Mouse (Mus musculus): ENCODE data around the gene Idh3b.

Gene Idh3b

GRCm38 (mm10) chr2:130280224-130280623, 4.1 kb downstream of the Idh3b start:
- no peaks in the 10 kb centered on the region for H3K27me3 ChIP-seq (ENCODE audit: control insufficient read depth, insufficient read depth, low read length, poor library complexity, severe bottlenecking)

GRCm38 (mm10) chr2:130279600-130280091, 4.7 kb downstream of the Idh3b start:
- Histone ChIP-seq H3K27me3 (ENCODE audit: control insufficient read depth, insufficient read depth, low read length, poor library complexity, severe bottlenecking) (no peaks in the 10 kb centered on the region), H3K36me3 (ENCODE audit: control insufficient read depth, insufficient read depth, low read length, poor library complexity, severe bottlenecking) (peaks cover 30% of the 10 kb centered on the region)
- no peak for DNase-seq (ENCODE audit: low read depth, low spot score)

More at GRCm38 (mm10) chr2:130280224-130280623, 4.1 kb downstream of the Idh3b start:
- peaks cover 30% of the 10 kb centered on the region for H3K36me3 ChIP-seq (ENCODE audit: control insufficient read depth, insufficient read depth, low read length, poor library complexity, severe bottlenecking)
- DNase-seq (ENCODE audit: low read depth, low spot score), result no peak

GRCm38 (mm10) chr2:130275649-130276048, 8.7 kb downstream of the Idh3b start:
- H3K27me3 ChIP-seq (ENCODE audit: control insufficient read depth, insufficient read depth, low read length, poor library complexity, severe bottlenecking), result no peaks in the 10 kb centered on the region
- DNase-seq (ENCODE audit: low read depth, low spot score), result peak; percentile 76
- peaks cover 28% of the 10 kb centered on the region for H3K36me3 ChIP-seq (ENCODE audit: control insufficient read depth, insufficient read depth, low read length, poor library complexity, severe bottlenecking)

GRCm38 (mm10) chr2:130274862-130275261, 9.5 kb downstream of the Idh3b start:
- Histone ChIP-seq H3K27me3 (ENCODE audit: control insufficient read depth, insufficient read depth, low read length, poor library complexity, severe bottlenecking) (no peaks in the 10 kb centered on the region), H3K36me3 (ENCODE audit: control insufficient read depth, insufficient read depth, low read length, poor library complexity, severe bottlenecking) (peaks cover 28% of the 10 kb centered on the region)
- DNase-seq (ENCODE audit: low read depth, low spot score), result no peak

GRCm38 (mm10) chr2:130274149-130274861, 10.0 kb downstream of the Idh3b start, which contains the start of gene Nop56:
Gene Nop56 (plus strand): TSS chr2:130274430.
- DNase-seq (ENCODE audit: low read depth, low spot score), result peak; percentile 99
- no peaks in the 10 kb centered on the region for H3K27me3 ChIP-seq (ENCODE audit: control insufficient read depth, insufficient read depth, low read length, poor library complexity, severe bottlenecking)
- peaks cover 25% of the 10 kb centered on the region for H3K36me3 ChIP-seq (ENCODE audit: control insufficient read depth, insufficient read depth, low read length, poor library complexity, severe bottlenecking)

GRCm38 (mm10) chr2:130273732-130274131, 10.6 kb downstream of the Idh3b start:
- no peak for DNase-seq (ENCODE audit: low read depth, low spot score)
- peaks cover 24% of the 10 kb centered on the region for H3K36me3 ChIP-seq (ENCODE audit: control insufficient read depth, insufficient read depth, low read length, poor library complexity, severe bottlenecking)
- no peaks in the 10 kb centered on the region for H3K27me3 ChIP-seq (ENCODE audit: control insufficient read depth, insufficient read depth, low read length, poor library complexity, severe bottlenecking)

- Histone ChIP-seq H3K27me3 (ENCODE audit: control insufficient read depth, insufficient read depth, low read length, poor library complexity, severe bottlenecking) (no peaks in the 10 kb centered on the region), H3K36me3 (ENCODE audit: control insufficient read depth, insufficient read depth, low read length, poor library complexity, severe bottlenecking) (no peaks in the 10 kb centered on the region)
- DNase-seq (ENCODE audit: low read depth, low spot score), result no peak
These were observed 16.3 kb downstream of the Idh3b start for GRCm38 (mm10) chr2:130268074-130268473.

GRCm38 (mm10) chr2:130265520-130265919, 18.8 kb downstream of the Idh3b start:
- Histone ChIP-seq H3K27me3 (ENCODE audit: control insufficient read depth, insufficient read depth, low read length, poor library complexity, severe bottlenecking) (no peaks in the 10 kb centered on the region), H3K36me3 (ENCODE audit: control insufficient read depth, insufficient read depth, low read length, poor library complexity, severe bottlenecking) (no peaks in the 10 kb centered on the region)
- DNase-seq (ENCODE audit: low read depth, low spot score), result no peak

GRCm38 (mm10) chr2:130262398-130262797, 21.9 kb downstream of the Idh3b start:
- no peak for DNase-seq (ENCODE audit: low read depth, low spot score)
- no peaks in the 10 kb centered on the region for H3K36me3 ChIP-seq (ENCODE audit: control insufficient read depth, insufficient read depth, low read length, poor library complexity, severe bottlenecking)
- no peaks in the 10 kb centered on the region for H3K27me3 ChIP-seq (ENCODE audit: control insufficient read depth, insufficient read depth, low read length, poor library complexity, severe bottlenecking)

- no peaks in the 10 kb centered on the region for H3K27me3 ChIP-seq (ENCODE audit: control insufficient read depth, insufficient read depth, low read length, poor library complexity, severe bottlenecking)
- no peak for DNase-seq (ENCODE audit: low read depth, low spot score)
- H3K36me3 ChIP-seq (ENCODE audit: control insufficient read depth, insufficient read depth, low read length, poor library complexity, severe bottlenecking), result no peaks in the 10 kb centered on the region
These were observed 22.4 kb downstream of the Idh3b start for GRCm38 (mm10) chr2:130261914-130262313.

- Histone ChIP-seq H3K27me3 (ENCODE audit: control insufficient read depth, insufficient read depth, low read length, poor library complexity, severe bottlenecking) (no peaks in the 10 kb centered on the region), H3K36me3 (ENCODE audit: control insufficient read depth, insufficient read depth, low read length, poor library complexity, severe bottlenecking) (no peaks in the 10 kb centered on the region)
- DNase-seq (ENCODE audit: low read depth, low spot score), result no peak
These were observed 23.5 kb downstream of the Idh3b start for GRCm38 (mm10) chr2:130260822-130261221.

GRCm38 (mm10) chr2:130256762-130257161, 27.6 kb downstream of the Idh3b start:
- DNase-seq (ENCODE audit: low read depth, low spot score), result no peak
- Histone ChIP-seq H3K27me3 (ENCODE audit: control insufficient read depth, insufficient read depth, low read length, poor library complexity, severe bottlenecking) (no peaks in the 10 kb centered on the region), H3K36me3 (ENCODE audit: control insufficient read depth, insufficient read depth, low read length, poor library complexity, severe bottlenecking) (no peaks in the 10 kb centered on the region)

- Histone ChIP-seq H3K36me3 (ENCODE audit: control insufficient read depth, insufficient read depth, low read length, poor library complexity, severe bottlenecking) (no peaks in the 10 kb centered on the region), H3K27me3 (ENCODE audit: control insufficient read depth, insufficient read depth, low read length, poor library complexity, severe bottlenecking) (no peaks in the 10 kb centered on the region)
- no peak for DNase-seq (ENCODE audit: low read depth, low spot score)
These were observed 36.1 kb downstream of the Idh3b start for GRCm38 (mm10) chr2:130248226-130248625.

- DNase-seq (ENCODE audit: low read depth, low spot score), result peak; percentile 55
- Histone ChIP-seq H3K27me3 (ENCODE audit: control insufficient read depth, insufficient read depth, low read length, poor library complexity, severe bottlenecking) (no peaks in the 10 kb centered on the region), H3K36me3 (ENCODE audit: control insufficient read depth, insufficient read depth, low read length, poor library complexity, severe bottlenecking) (no peaks in the 10 kb centered on the region)
These were observed 37.4 kb downstream of the Idh3b start for GRCm38 (mm10) chr2:130246912-130247311.
